Mouse (Mus musculus) heart, adult 2 months (tissue): ENCODE measurements at regions not wholly inside any gene's neighbourhood (a gene's known extent, or its start where the extent isn't known, plus 50 kb on each side); places are given as distances from the start of the nearest gene placed in this dataset.

ENCODE experiments used
- CTCF ChIP-seq: fragments of 200-600 bp; IDR thresholded peaks from 2 replicates; pipeline ENCODE4 v1.8.1; 2022; ENCODE audit warnings: antibody characterized with exemption, mild to moderate bottlenecking, moderate library complexity
- EP300 ChIP-seq: fragments of 200-500 bp; IDR thresholded peaks from 2 replicates; pipeline ENCODE4 v1.6.1; 2011; ENCODE audit warnings: low read depth, low read length, control low read depth; ENCODE audit not compliant: insufficient read depth
- POLR2A ChIP-seq: fragments of 200-500 bp; IDR thresholded peaks from 2 replicates; pipeline ENCODE4 v1.6.1; 2011; ENCODE audit warnings: mild to moderate bottlenecking, low read depth, low read length, control low read depth; ENCODE audit not compliant: insufficient read depth

DNA sequence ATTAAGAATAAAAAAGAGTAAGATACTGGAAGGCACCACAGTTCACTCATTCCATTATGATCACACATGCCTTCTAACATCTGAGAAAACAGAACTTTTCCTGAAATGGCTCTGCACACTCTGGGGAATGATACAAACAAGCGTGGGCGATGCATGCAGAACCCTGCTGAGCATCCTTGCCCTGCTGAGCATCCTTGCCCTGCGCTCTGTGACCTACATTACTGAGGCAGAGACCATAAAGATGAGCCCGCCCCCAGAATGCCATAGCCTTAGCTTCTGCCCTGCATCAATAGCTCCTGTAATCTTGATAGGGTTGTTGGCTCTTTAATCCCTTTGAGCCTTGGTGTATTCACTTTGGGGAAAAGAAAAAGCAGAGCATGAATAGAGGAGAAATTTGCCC, 132.2 kb upstream of the B3gat2 start:
- no peak for TF ChIP-seq POLR2A
- TF ChIP-seq CTCF = no peak
- TF ChIP-seq EP300 = no peak
